Mouse (Mus musculus): ENCODE results near the gene Tmem181a. TPM values are rescaled to one million over a fixed set of nuclear protein-coding genes. Genes with fewer than 3 reads are reported as not detected.
A peak's percentile ranks its signal among the peaks of the same experiment; 100 is the strongest.
"Not testable (repeated sequence)": the region's sequence is repeated elsewhere in the genome, so short reads cannot be mapped to it uniquely, and the experiment has no call there.

Gene Tmem181a
- total RNA-seq, 2 experiments from 2014 or later = 54.0 to 55.8 TPM

- DNase-seq = not testable (repeated sequence)
These were observed 49.1 kb downstream of the Tmem181a start for GRCm38 (mm10) chr17:6305656-6306270.

- not testable (repeated sequence) for DNase-seq
These were observed 49.8 kb downstream of the Tmem181a start for GRCm38 (mm10) chr17:6306503-6306902.

- not testable (repeated sequence) for DNase-seq
These were observed 55.1 kb downstream of the Tmem181a start for GRCm38 (mm10) chr17:6311716-6312115.

- DNase-seq = not testable (repeated sequence)
These were observed 56.1 kb downstream of the Tmem181a start for GRCm38 (mm10) chr17:6312755-6313154.

GRCm38 (mm10) chr17:6314493-6314892, 57.8 kb downstream of the Tmem181a start:
- DNase-seq = not testable (repeated sequence)

GRCm38 (mm10) chr17:6315706-6316105, 59.0 kb downstream of the Tmem181a start:
- DNase-seq = not testable (repeated sequence)

GRCm38 (mm10) chr17:6316379-6317126, 59.9 kb downstream of the Tmem181a start:
- DNase-seq = peak in 1 of 2 experiments; percentile 45

- DNase-seq = peak; percentile 88 to 91
These were observed 60.8 kb downstream of the Tmem181a start, which contains the start of gene Dynlt1a for GRCm38 (mm10) chr17:6317339-6317985. Gene Dynlt1a, minus strand, starts transcription at chr17:6317500.

- not testable (repeated sequence) for DNase-seq
These were observed 64.6 kb downstream of the Tmem181a start for GRCm38 (mm10) chr17:6321081-6321777.

- DNase-seq = not testable (repeated sequence)
These were observed 65.1 kb downstream of the Tmem181a start for GRCm38 (mm10) chr17:6321778-6322101.

- not testable (repeated sequence) for DNase-seq
These were observed 68.4 kb downstream of the Tmem181a start for GRCm38 (mm10) chr17:6325021-6325420.

GRCm38 (mm10) chr17:6325543-6325942, 68.9 kb downstream of the Tmem181a start:
- not testable (repeated sequence) for DNase-seq

GRCm38 (mm10) chr17:6327554-6327953, 70.9 kb downstream of the Tmem181a start:
- not testable (repeated sequence) for DNase-seq

GRCm38 (mm10) chr17:6328997-6329396, 72.3 kb downstream of the Tmem181a start:
- DNase-seq = not testable (repeated sequence)

- not testable (repeated sequence) for DNase-seq
These were observed 86.1 kb downstream of the Tmem181a start for GRCm38 (mm10) chr17:6342606-6343294.

GRCm38 (mm10) chr17:6355256-6355655, 98.6 kb downstream of the Tmem181a start:
- not testable (repeated sequence) for DNase-seq

Other genes with a start within 250 kb of the Tmem181a start
- 10 to 100 TPM; 16.0 to 18.2 TPM for gene Serac1, start 177.1 kb upstream of the Tmem181a start, total RNA-seq (2021)
- gene Gtf2h5, start 177.1 kb upstream of the Tmem181a start, total RNA-seq (2021) = 100 to 1,000 TPM; 123 to 136 TPM
- 100 to 1,000 TPM; 291 to 299 TPM for gene Tulp4, start 150.4 kb upstream of the Tmem181a start, total RNA-seq (2021)
- 10 to 100 TPM; 10.6 to 12.2 TPM for gene Dynlt1a, start 60.6 kb downstream of the Tmem181a start, total RNA-seq (2021)
- 10 to 100 TPM; 41.2 to 44.4 TPM for gene Dynlt1b, start 173.3 kb downstream of the Tmem181a start, total RNA-seq (2021)

Measured in layer of hippocampus, postnatal 36 days (tissue).